Mouse (Mus musculus): ENCODE results near the gene Clec9a.

DNA sequence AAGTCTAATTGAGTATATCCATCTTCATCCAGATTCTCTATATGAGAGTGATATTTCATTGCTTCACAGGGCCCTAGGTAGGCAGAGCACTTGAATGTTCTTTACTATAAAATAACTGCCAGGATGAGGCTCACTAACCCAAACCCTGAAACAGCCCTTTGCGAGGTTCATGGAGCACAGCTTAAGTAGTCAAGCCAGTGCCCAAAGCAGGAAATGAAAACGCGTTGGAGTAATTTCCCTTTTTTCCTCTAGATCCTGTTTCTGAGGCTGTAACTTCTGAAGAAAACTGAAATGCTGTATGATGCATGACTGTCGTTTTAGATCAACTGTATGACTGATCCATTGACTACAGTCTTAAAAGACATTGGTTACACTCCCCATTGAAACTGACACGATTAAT lies 64.0 kb downstream of the Clec9a start:
- TF ChIP-seq CTCF (IDR thresholded peaks at IDR 0.05; ENCODE audit: extremely low read depth, insufficient read depth, insufficient read length, insufficient replicate concordance) = no peak
- TF ChIP-seq POLR2A (IDR thresholded peaks at IDR 0.05; ENCODE audit: low read depth, low read length) = no peak
